Mouse (Mus musculus): ENCODE data around the gene Gm20388.

DNA sequence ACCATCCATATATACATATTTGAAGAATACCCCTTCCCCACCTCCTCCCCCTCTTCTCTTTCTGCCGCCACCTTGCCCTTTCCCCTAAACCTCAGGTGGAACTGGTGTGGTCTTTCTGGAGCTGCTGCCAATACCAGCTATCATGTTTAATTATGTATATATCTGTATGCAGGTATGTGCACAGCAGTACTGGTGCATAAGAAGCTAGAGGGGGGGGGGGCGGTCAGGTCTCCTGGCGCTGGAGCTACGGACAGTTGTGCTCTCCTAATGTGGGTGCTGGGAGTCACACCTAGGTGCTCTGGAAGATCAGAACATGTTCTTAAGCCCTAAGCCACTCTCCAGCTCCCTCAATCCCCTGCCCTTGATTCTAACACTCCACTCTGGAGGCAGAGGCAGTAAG is 13.6 kb upstream of the Gm20388 start:
- TF ChIP-seq CTCF (IDR thresholded peaks at IDR 0.05; ENCODE audit: low read depth) = no peak
- no peak for TF ChIP-seq EP300 (IDR thresholded peaks at IDR 0.05; ENCODE audit: low read depth)

Data from liver, embryonic 14.5 days (tissue).